Comparison of ENCODE assay signal across 14 mouse cellular contexts in the genomic region with DNA sequence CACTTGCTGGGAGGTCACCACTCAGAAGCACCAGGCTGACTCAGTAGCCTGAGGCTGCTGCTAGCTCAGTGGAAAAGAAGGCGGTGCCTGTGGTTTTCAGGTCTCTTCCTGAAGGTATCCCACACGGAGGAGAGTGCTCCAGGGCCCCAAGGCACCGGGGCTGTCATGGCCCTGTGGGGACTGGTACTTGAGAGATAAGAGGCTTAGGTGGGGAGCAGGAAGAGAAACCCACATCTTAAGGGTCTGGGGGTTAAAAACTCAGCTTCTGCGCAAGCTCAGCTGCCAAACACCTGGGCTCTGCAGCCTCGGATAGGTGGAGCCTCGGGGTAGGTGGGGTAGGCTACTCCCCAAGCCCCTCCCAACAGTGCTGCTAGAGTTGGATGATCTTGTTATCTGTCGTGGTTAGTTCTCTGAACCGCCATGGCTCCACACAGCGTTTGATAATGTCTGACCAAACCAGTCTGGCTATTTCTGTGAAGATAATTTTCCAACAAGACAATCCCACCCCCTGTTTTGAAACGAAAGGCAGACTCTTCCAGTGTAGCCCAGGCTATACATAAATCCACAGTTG. TPM values are rescaled to one million over a fixed set of nuclear protein-coding genes. Genes with fewer than 3 reads are reported as not detected.
A peak's percentile ranks its signal among the peaks of the same experiment; 100 is the strongest.
DNase-seq lines count a peak whose midpoint lies in the region; ATAC-seq and TF ChIP-seq lines count a peak whose summit lies in the region.
"Had no signal": no experiment of that assay in that cellular context is flagged by ENCODE, and none has a peak within 500 bp of the region (broad histone marks: within the 10 kb centered on the region; RNA-seq: fewer than 3 reads in every experiment).

No protein-coding gene starts in this region.

- no peaks in the 10 kb centered on the region for H3K27me3 ChIP-seq in intestine, embryonic 15.5 days (replicated peaks)
- no peaks in the 10 kb centered on the region for H3K27me3 ChIP-seq in intestine, postnatal 0 days (replicated peaks; ENCODE audit: control insufficient read depth, insufficient read depth, low read length)
- H3K27me3 ChIP-seq in liver, embryonic 11.5 days (replicated peaks; ENCODE audit: control insufficient read depth, insufficient read depth, low read length), result no peaks in the 10 kb centered on the region
- no peaks in the 10 kb centered on the region for H3K27me3 ChIP-seq in forebrain, postnatal 0 days (ENCODE audit: insufficient read depth, low read length)
- no peaks in the 10 kb centered on the region for H3K27me3 ChIP-seq in hindbrain, embryonic 10.5 days (ENCODE audit: insufficient read depth, poor library complexity, severe bottlenecking)
- H3K27me3 ChIP-seq: embryonic facial prominence, embryonic 15.5 days; neural tube, embryonic 12.5 days had no signal

- no peak overlapping the region for H3K4me2 ChIP-seq in intestine, embryonic 15.5 days (replicated peaks)
- no peak overlapping the region for H3K4me2 ChIP-seq in intestine, postnatal 0 days (replicated peaks; ENCODE audit: low read depth)
- H3K4me2 ChIP-seq in liver, embryonic 11.5 days, result peak overlapping the region; percentile 54
- H3K4me2 ChIP-seq in forebrain, postnatal 0 days (ENCODE audit: low read depth), result no peak overlapping the region
- H3K4me2 ChIP-seq: embryonic facial prominence, embryonic 15.5 days; neural tube, embryonic 12.5 days had no signal

- no peaks in the 10 kb centered on the region for H3K36me3 ChIP-seq in intestine, embryonic 15.5 days
- no peaks in the 10 kb centered on the region for H3K36me3 ChIP-seq in intestine, postnatal 0 days (ENCODE audit: control insufficient read depth, insufficient read depth)
- no peaks in the 10 kb centered on the region for H3K36me3 ChIP-seq in liver, embryonic 11.5 days (ENCODE audit: control insufficient read depth, insufficient read depth, low read length)
- no peaks in the 10 kb centered on the region for H3K36me3 ChIP-seq in forebrain, postnatal 0 days (ENCODE audit: insufficient read depth)
- H3K36me3 ChIP-seq in hindbrain, embryonic 10.5 days, result no peaks in the 10 kb centered on the region
- H3K36me3 ChIP-seq: embryonic facial prominence, embryonic 15.5 days; neural tube, embryonic 12.5 days had no signal

- no peak overlapping the region for H3K27ac ChIP-seq in intestine, embryonic 15.5 days
- no peak overlapping the region for H3K27ac ChIP-seq in intestine, postnatal 0 days (ENCODE audit: low read depth, low read length)
- peak overlapping the region; percentile 67 for H3K27ac ChIP-seq in liver, embryonic 11.5 days (ENCODE audit: low read depth, low read length)
- H3K27ac ChIP-seq in forebrain, postnatal 0 days (ENCODE audit: low read depth, low read length), result no peak overlapping the region
- no peak overlapping the region for H3K27ac ChIP-seq in hindbrain, embryonic 10.5 days
- H3K27ac ChIP-seq: embryonic facial prominence, embryonic 15.5 days; neural tube, embryonic 12.5 days had no signal

- peak; percentile 51 for DNase-seq in MEL-GATA-1-ER (ENCODE audit: extremely low read depth, low read depth)
- DNase-seq in liver, embryonic 11.5 days (ENCODE audit: low spot score), result peak; percentile 70
- DNase-seq in thymus, postnatal 0 days (ENCODE audit: low spot score), result peak; percentile 96
- no peak for DNase-seq in Muller cell, postnatal 12 days (ENCODE audit: inconsistent ontology term)
- no peak for DNase-seq in forebrain, postnatal 0 days
- no peak for DNase-seq in hindbrain, embryonic 10.5 days (ENCODE audit: low spot score)
- DNase-seq: kidney, adult 2 months; right cerebral cortex, postnatal 14 days had no signal

- peak; percentile 66; the same call in 1 of the 2 replicates for ATAC-seq in intestine, embryonic 15.5 days
- no peak for ATAC-seq in intestine, postnatal 0 days
- ATAC-seq in liver, embryonic 11.5 days (replicated peaks; ENCODE audit: low FRiP score), result peak; percentile 94
- ATAC-seq in forebrain, postnatal 0 days, result no peak
- ATAC-seq: lung, postnatal 0 days had no signal

- peaks cover 5% of the 10 kb centered on the region; the same call in 1 of the 2 replicates for H3K4me1 ChIP-seq in intestine, embryonic 15.5 days (replicated peaks)
- no peaks in the 10 kb centered on the region for H3K4me1 ChIP-seq in intestine, postnatal 0 days (replicated peaks; ENCODE audit: control insufficient read depth, insufficient read depth, low read length)
- H3K4me1 ChIP-seq in liver, embryonic 11.5 days (replicated peaks; ENCODE audit: control insufficient read depth, insufficient read depth, low read length), result peaks cover 51% of the 10 kb centered on the region
- H3K4me1 ChIP-seq in forebrain, postnatal 0 days (ENCODE audit: insufficient read depth), result no peaks in the 10 kb centered on the region
- peaks cover 24% of the 10 kb centered on the region for H3K4me1 ChIP-seq in hindbrain, embryonic 10.5 days (replicated peaks)
- H3K4me1 ChIP-seq: embryonic facial prominence, embryonic 15.5 days; neural tube, embryonic 12.5 days had no signal

- H3K9me3 ChIP-seq in intestine, embryonic 15.5 days, result no peaks in the 10 kb centered on the region
- H3K9me3 ChIP-seq in intestine, postnatal 0 days (ENCODE audit: control insufficient read depth), result no peaks in the 10 kb centered on the region
- H3K9me3 ChIP-seq in liver, embryonic 11.5 days (ENCODE audit: control insufficient read depth, low read length), result no peaks in the 10 kb centered on the region
- no peaks in the 10 kb centered on the region for H3K9me3 ChIP-seq in forebrain, postnatal 0 days (ENCODE audit: low read length)
- no peaks in the 10 kb centered on the region for H3K9me3 ChIP-seq in hindbrain, embryonic 10.5 days
- H3K9me3 ChIP-seq: embryonic facial prominence, embryonic 15.5 days; neural tube, embryonic 12.5 days had no signal

- WGBS in intestine, embryonic 15.5 days, result 34% methylated on average over 10 of the region's 10 CpGs
- WGBS in intestine, postnatal 0 days, result 23% methylated on average over 10 of the region's 10 CpGs
- 13% methylated on average over 10 of the region's 10 CpGs for WGBS in liver, embryonic 11.5 days
- WGBS in forebrain, postnatal 0 days, result 48% methylated on average over 10 of the region's 10 CpGs
- 39% methylated on average over 10 of the region's 10 CpGs for whole genome bisulfite sequencing in hindbrain, embryonic 10.5 days

- no peak overlapping the region for H3K9ac ChIP-seq in intestine, embryonic 15.5 days
- no peak overlapping the region for H3K9ac ChIP-seq in intestine, postnatal 0 days (ENCODE audit: low read depth, low read length)
- peak overlapping the region; percentile 27; the same call in 1 of the 2 replicates for H3K9ac ChIP-seq in liver, embryonic 11.5 days (ENCODE audit: low read depth, low read length)
- H3K9ac ChIP-seq in forebrain, postnatal 0 days, result no peak overlapping the region
- H3K9ac ChIP-seq: embryonic facial prominence, embryonic 15.5 days; neural tube, embryonic 12.5 days had no signal

- no peak for TF ChIP-seq CTCF in intestine, postnatal 0 days (IDR thresholded peaks at IDR 0.05; ENCODE audit: low read depth)
- no peak for TF ChIP-seq CTCF in forebrain, postnatal 0 days (IDR thresholded peaks at IDR 0.05; ENCODE audit: low read depth)

- no peak overlapping the region for H3K4me3 ChIP-seq in intestine, embryonic 15.5 days (replicated peaks)
- H3K4me3 ChIP-seq in intestine, postnatal 0 days (ENCODE audit: low read depth, low read length), result no peak overlapping the region
- 0 out of 2 replicates have a peak overlapping the region, but pooled peaks have one; percentile 14 for H3K4me3 ChIP-seq in liver, embryonic 11.5 days (ENCODE audit: low read depth, low read length)
- H3K4me3 ChIP-seq in forebrain, postnatal 0 days (ENCODE audit: low read depth, low read length), result no peak overlapping the region
- no peak overlapping the region for H3K4me3 ChIP-seq in hindbrain, embryonic 10.5 days
- H3K4me3 ChIP-seq: embryonic facial prominence, embryonic 15.5 days; neural tube, embryonic 12.5 days had no signal

RNA-seq across cellular contexts. Expression of gene Sla2, which starts 4.5 kb away (rescaled TPM):
- 0.53 and 0.66 TPM in 2 replicates for polyA plus RNA-seq in intestine, embryonic 15.5 days (2015; fragmentation: Nextera tagmentation; extraction: Ambion mirVana)
- polyA plus RNA-seq in intestine, postnatal 0 days (2015; fragmentation: Nextera tagmentation; extraction: Ambion mirVana), result 0.29 and 0.40 TPM in 2 replicates
- polyA plus RNA-seq in liver, embryonic 11.5 days (2014; fragmentation: Nextera tagmentation; extraction: Ambion mirVana), result 11.6 and 11.9 TPM in 2 replicates
- polyA plus RNA-seq in thymus, postnatal 0 days (2015; fragmentation: Nextera tagmentation; extraction: Ambion mirVana), result 104 and 115 TPM in 2 replicates
- total RNA-seq in forebrain, postnatal 0 days (2014; rRNA removed), result not detected in 2 replicates
- 0.14 and 0.19 TPM in 2 replicates for polyA plus RNA-seq in forebrain, postnatal 0 days (2015; fragmentation: Nextera tagmentation; extraction: Ambion mirVana)
- 0.37 and 0.90 TPM in 2 replicates for polyA plus RNA-seq in hindbrain, embryonic 10.5 days (2016; fragmentation: Nextera tagmentation; extraction: Ambion mirVana)
- total RNA-seq: gastrocnemius, adult 8-10 months had no signal

RNA-seq across cellular contexts. Expression of gene Rab5if, which starts 19.6 kb away (rescaled TPM):
- 304 and 311 TPM in 2 replicates for polyA plus RNA-seq in intestine, embryonic 15.5 days (2015; fragmentation: Nextera tagmentation; extraction: Ambion mirVana)
- 272 and 279 TPM in 2 replicates for polyA plus RNA-seq in intestine, postnatal 0 days (2015; fragmentation: Nextera tagmentation; extraction: Ambion mirVana)
- 247 and 278 TPM in 2 replicates for polyA plus RNA-seq in liver, embryonic 11.5 days (2014; fragmentation: Nextera tagmentation; extraction: Ambion mirVana)
- 178 and 179 TPM in 2 replicates for polyA plus RNA-seq in thymus, postnatal 0 days (2015; fragmentation: Nextera tagmentation; extraction: Ambion mirVana)
- 123 TPM in 2 replicates for total RNA-seq in forebrain, postnatal 0 days (2014; rRNA removed)
- polyA plus RNA-seq in forebrain, postnatal 0 days (2015; fragmentation: Nextera tagmentation; extraction: Ambion mirVana), result 154 and 169 TPM in 2 replicates
- 184 and 188 TPM in 2 replicates for polyA plus RNA-seq in hindbrain, embryonic 10.5 days (2016; fragmentation: Nextera tagmentation; extraction: Ambion mirVana)

RNA-seq across cellular contexts. Expression of gene 4930518I15Rik, which starts 24.8 kb away (rescaled TPM):
- polyA plus RNA-seq in intestine, embryonic 15.5 days (2015; fragmentation: Nextera tagmentation; extraction: Ambion mirVana), result 5.3 and 6.7 TPM in 2 replicates
- polyA plus RNA-seq in intestine, postnatal 0 days (2015; fragmentation: Nextera tagmentation; extraction: Ambion mirVana), result 1.3 and 1.8 TPM in 2 replicates
- 3.6 and 5.1 TPM in 2 replicates for polyA plus RNA-seq in liver, embryonic 11.5 days (2014; fragmentation: Nextera tagmentation; extraction: Ambion mirVana)
- polyA plus RNA-seq in thymus, postnatal 0 days (2015; fragmentation: Nextera tagmentation; extraction: Ambion mirVana), result 4.3 and 8.4 TPM in 2 replicates
- total RNA-seq in forebrain, postnatal 0 days (2014; rRNA removed), result 1.00 and 2.5 TPM in 2 replicates
- 1.3 and 2.1 TPM in 2 replicates for polyA plus RNA-seq in forebrain, postnatal 0 days (2015; fragmentation: Nextera tagmentation; extraction: Ambion mirVana)
- polyA plus RNA-seq in hindbrain, embryonic 10.5 days (2016; fragmentation: Nextera tagmentation; extraction: Ambion mirVana), result 8.1 and 9.4 TPM in 2 replicates

RNA-seq across cellular contexts. Expression of gene Tgif2, which starts 42.7 kb away (rescaled TPM):
- polyA plus RNA-seq in intestine, embryonic 15.5 days (2015; fragmentation: Nextera tagmentation; extraction: Ambion mirVana), result 34.3 and 38.3 TPM in 2 replicates
- 6.4 and 7.0 TPM in 2 replicates for polyA plus RNA-seq in intestine, postnatal 0 days (2015; fragmentation: Nextera tagmentation; extraction: Ambion mirVana)
- polyA plus RNA-seq in liver, embryonic 11.5 days (2014; fragmentation: Nextera tagmentation; extraction: Ambion mirVana), result 33.3 and 40.0 TPM in 2 replicates
- polyA plus RNA-seq in thymus, postnatal 0 days (2015; fragmentation: Nextera tagmentation; extraction: Ambion mirVana), result 17.2 and 19.2 TPM in 2 replicates
- 13.1 and 13.7 TPM in 2 replicates for total RNA-seq in forebrain, postnatal 0 days (2014; rRNA removed)
- polyA plus RNA-seq in forebrain, postnatal 0 days (2015; fragmentation: Nextera tagmentation; extraction: Ambion mirVana), result 8.7 and 9.3 TPM in 2 replicates
- 88.4 and 90.3 TPM in 2 replicates for polyA plus RNA-seq in hindbrain, embryonic 10.5 days (2016; fragmentation: Nextera tagmentation; extraction: Ambion mirVana)

Comparison
In these comparisons a context has a peak if more than half of its experiments do, and no peak if none do; other contexts are left out.
1. ATAC-seq: peak in intestine, embryonic 15.5 days (single experiment) and liver, embryonic 11.5 days (single experiment); none in intestine, postnatal 0 days (single experiment) and forebrain, postnatal 0 days (single experiment).
2. DNase-seq: peak in MEL-GATA-1-ER (single experiment), liver, embryonic 11.5 days (single experiment) and thymus, postnatal 0 days (single experiment); none in Muller cell, postnatal 12 days (single experiment), forebrain, postnatal 0 days (single experiment) and hindbrain, embryonic 10.5 days (single experiment).